Mouse (Mus musculus) spleen, postnatal 36 days (tissue): ENCODE measurements around the gene Zfp811.
"Not testable (repeated sequence)": the region's sequence is repeated elsewhere in the genome, so short reads cannot be mapped to it uniquely, and the experiment has no call there.

Experiments used
- DNase-seq, 2 experiments: peaks; one replicate each; pipeline ENCODE4 v3.0.0; 2022; ENCODE audit warnings: low spot score in 2 of 2, mixed read lengths in 1 of 2

Gene Zfp811

DNA sequence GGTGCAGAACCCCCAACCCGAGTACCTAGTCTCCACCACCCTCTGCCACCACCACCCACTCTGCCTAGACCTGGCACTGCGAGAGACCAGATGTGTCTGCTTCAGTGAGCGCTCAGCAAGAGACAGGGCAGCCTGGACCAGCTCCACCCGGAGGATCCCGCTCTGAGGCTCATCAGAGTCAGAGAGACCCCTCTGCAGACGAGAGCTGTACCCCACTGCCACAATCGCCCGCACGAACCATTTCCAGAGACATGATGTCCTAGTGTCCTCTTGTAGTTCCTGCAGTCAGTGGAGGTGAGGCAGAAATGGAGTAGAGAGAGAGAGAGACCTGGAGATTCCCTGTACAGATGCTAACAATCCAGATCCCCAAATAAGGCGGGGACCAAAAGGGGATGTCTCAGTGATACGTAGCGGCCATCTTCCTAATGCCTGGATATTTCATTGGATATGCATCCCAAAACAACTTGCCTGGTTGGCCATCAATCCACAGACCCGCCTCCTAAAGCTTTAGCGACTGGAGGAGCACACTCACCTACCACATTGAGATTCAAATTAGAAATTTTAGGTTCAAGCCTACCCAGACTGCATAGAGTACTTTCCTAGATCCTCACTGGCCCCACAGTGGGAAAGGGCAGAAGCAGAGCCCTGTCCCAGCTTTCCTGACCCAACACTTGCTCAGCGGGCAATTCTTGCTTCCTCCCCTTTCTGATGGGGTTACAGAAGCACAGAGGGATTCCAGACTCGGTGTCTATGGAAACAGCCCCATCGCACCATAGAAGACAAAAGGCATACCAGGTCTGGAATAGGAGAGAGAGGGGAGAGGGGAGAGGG lies at the start of gene Zfp811:
Zfp811 (minus strand) TSS at position 388 of the 831 bp plus-strand sequence.
- DNase-seq, result no peak

DNA sequence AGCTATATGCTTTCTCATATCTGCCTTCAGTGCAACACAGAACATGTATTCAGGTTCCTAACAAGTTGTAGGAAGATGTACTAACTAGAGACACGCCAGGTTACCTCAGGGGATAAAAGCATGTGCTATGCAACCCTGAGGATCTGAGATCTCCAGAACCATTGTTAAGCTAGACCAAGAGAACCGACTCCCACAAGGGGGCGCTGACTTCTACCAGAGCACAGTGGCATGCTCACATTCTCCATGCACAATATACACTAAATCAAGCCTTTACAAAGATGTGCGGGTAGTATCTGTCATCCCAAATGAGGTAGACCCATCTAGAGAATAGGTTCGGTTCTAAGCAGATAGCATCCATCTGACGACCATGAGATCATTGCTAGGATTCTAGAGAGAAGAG lies 47.0 kb upstream of the Zfp811 start:
- DNase-seq, result not testable (repeated sequence)

DNA sequence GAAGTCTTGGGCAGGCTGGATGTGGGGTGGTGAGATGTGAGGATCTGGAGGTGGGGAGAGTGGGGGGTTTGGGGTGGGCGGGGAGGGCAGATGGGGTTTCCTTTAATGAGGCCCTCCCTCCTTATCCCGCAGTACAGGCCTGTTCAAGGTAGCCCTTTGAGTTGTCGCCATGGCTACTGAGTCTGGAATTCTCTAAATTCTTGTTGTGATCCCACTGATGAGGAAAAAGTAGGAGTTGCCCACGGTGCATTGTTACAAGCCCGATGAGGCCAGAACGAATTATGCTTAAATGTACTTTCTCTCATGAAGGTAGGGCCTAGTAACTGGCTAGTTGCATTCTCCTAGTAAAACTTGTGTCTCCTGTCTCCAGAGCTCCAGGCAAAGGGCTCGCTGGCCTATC lies 41.9 kb upstream of the Zfp811 start:
- no peak for DNase-seq

DNA sequence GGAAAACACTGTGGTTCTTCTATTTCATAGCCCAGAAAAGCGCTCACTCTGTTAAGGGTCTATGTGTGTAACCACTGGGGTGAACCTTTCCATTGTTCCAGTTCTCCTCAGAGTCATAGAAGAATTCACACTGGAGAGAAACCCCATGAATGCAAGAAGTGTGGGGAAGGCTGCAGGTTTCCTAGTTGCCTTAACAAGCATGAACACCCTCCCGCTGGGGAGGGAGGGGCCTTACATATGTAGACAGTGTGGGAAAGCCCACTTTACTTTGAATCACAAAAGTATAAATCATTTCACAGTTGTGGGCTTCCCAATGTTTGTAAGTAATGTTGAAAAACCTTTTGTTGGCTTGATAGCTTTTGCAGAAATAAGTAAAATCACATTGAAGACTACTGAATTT lies 31.7 kb upstream of the Zfp811 start:
- DNase-seq, result no peak

DNA sequence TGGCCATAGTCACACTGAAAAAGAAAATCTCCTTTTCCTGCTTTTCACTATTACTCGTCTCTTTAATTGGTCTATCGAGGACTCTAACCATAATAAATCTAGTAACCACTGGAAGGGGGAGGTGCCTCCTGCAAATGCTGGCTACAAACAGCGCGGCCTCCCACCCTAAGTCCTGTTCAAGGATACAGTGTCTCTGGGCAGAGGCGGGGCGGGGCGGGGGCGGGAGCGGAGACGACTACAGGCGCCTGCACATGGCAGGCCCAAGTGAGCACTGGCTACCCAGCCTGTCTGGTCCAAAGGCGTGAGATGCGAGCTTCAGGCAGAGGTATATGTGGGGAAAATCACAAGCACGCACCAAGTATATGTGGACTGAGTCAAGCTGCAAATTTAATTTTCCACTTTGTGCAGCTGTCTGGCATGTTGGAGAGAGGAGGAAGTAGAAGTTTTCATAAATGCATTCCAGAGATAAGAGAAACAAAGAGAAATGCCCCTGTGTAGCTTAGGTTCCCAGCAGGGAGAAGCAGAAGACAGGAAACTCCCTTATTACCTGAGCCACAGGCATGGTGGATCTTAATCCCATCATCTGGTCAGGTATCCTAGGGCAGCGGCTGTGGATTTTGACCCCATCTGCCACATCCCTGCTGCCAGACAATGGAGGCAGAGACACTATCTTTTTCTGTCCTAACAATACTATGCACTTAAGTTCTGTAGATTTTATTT lies 29.5 kb upstream of the Zfp811 start:
- DNase-seq, result no peak

DNA sequence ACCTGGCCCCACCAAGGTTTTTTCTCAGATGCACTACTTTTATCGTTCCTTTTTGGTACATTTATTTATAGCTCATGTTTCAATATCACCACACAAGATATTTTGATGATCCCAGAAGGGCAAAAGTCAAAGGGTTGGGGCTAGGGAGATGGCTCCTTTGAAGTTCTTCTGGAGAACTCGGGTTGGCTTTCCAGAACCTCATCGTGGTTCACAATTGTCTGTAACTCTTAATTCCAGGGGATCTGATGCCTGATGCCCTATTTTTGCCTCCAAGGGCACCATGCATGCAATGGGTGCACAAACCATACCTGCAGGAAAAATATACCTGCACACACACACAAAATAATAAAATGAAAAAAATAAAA lies 20.7 kb upstream of the Zfp811 start:
- DNase-seq, result no peak

DNA sequence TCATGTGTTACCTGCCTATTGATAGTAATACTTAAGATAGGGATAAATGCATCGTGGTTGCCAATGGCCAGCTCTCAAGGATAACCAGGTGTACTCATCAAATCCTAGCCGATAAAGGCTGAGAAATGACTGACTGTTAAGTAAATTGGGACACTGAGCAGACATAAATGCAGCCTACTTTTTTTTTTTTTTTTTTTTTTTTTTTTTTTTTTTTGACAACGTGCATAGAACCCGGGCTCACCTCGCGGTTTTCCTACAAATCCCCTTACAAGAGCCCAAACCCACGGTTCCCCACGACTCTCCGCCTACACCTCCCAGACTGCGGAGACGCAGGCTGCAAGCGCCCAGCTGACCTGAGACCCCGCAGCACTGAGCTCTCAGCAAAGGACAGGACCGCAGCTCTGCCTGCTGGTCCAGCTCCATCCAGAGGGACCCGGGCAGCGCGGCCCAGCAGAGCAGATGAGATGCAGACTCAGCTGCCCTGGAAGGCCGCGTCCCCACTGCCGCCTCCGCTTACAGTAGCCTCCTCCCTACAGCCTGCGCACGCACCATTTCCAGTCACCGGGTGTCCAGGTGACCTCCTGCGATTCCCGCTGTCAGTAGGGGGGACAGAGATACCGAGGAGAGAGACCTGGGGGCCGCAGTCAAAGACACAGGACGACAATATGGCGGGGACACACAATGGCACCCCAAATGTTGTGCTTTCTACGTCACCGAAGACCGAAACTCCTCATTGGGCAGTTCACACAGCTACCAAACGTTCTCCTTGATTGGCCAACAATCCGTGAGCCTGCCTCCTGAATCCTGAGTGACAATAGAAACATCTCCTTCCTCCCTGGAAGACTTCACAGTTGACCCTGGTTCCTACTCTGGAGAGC lies 20.0 kb upstream of the Zfp811 start, which contains the start of gene Zfp799:
Zfp799 (minus strand) TSS at position 722 of the 878 bp plus-strand sequence.
- DNase-seq, result peak; percentile 66 to 74

DNA sequence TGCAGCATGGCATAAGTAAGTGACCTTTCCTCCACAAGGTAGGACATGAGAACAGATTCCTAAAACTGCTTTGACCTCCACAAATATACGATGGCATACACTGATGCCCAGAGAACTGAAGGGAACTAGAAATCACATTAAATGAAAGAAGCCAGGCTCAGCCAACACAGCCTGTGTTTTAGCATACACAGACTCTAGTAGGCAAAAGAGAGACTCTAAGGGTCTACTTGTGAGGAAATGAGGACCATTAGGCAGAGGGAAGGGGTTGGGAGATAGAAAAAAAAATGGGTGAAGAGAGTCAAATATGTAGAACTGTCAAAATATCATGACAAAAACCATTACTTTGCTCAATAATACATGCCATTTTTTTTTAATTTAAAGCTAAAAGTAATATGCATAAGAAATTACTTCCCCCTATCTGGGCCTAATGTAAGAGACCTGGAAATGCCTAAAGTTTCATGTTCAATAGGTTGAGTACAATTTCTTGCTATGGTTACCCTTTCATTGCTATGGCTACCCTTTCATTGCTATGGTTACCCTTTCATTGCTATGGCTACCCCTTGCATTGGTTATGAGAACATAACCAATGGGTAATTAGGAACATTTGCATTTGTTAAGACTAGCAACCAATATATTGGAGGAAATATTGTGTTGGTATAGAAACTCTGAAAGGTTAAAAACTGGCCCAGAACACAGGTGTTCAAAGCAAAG lies 6.5 kb upstream of the Zfp811 start:
- no peak for DNase-seq

DNA sequence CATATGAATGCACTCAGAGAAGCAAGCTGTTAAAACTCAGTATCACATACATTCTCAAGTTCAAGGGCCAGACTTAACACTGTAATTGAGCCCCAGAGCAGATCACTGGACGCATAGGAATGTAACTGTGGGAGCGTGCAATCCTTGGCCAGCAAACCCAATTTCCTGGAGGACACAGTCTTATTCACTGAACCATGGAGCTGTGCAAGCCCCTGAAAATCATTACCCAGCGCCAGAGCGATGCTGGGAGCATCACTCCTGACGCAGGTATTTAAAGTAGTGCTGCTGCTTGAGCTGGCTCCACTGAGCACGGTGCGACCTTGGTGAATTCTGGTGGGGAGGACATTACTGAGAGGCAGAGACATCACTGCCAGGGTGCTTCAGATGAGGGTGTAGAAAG lies 4.4 kb upstream of the Zfp811 start:
- DNase-seq, result no peak

DNA sequence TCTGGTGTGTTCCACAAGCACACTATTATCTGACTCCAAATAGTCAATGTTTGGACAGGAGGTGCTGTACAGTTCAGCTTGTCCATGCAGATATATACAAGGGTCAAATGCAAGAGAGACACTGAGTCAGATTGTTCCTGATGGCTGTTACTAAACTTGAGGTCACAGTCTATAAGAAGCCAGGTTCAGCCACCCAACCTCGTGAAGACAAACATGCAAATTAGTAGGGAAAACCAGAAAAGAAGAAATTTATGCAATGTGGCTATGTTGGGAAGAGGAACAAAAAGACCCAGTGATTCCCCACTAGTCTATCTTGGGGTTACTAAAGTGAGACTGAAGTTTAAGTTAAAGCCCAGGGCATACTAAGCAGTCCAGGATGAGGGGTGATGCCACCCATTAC lies 917 bp upstream of the Zfp811 start:
- DNase-seq, result no peak

DNA sequence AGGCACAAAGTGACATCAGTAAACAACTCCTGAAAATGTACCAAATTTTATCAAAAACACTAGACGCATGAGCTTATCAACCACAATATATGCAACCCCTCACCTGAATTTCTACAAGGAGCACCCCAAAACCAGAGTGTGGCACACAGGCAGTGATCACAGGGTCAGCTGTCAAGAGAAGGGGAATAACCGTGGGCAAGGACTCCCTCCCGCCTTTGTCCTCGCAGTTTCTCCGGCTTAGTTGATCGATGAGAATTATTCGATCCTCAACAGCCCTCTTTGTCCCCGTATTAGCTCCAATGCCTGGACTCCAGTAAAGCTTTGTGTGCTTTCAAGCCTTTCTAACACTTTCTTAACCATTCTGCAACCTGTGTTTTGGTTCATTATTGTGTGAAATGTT lies 810 bp downstream of the Zfp811 start:
- no peak for DNase-seq

DNA sequence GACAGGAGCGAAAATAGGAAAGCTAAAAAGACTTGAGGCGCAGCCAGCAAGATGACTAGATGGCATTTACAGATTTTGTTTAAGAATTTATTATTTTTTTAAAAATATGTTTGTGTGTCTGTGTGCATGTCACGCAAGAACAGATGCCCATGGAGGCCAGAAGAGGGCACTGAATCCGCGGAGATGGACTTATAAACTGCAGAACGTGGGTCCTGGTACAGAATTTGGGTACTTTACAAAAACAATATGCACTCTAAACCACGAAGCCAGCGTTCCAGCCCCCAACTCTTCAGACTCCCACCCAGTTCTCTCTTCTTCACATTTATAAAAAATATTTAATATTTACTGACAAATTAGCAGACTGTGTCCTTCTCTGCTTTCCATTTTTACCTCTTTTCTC lies 20.5 kb downstream of the Zfp811 start:
- DNase-seq, result no peak

DNA sequence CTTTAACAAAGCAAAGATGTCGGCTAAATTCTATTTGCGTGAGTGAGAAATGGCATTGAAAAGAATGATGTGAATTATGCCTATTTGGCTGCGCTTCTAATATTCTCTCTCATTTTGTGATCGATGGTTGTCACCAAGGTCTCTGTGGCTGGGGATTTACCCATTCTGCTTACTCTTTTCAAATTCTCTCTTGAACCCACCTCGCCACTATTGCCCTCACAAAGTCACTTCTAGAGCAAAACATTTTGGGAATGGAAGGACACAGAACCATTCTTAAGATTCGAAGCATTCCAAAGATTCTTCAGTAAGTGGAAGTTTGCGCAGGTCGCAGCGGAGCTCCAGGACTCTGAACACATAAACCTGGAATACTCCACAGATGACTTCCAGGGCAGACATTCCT lies 21.2 kb downstream of the Zfp811 start:
- no peak for DNase-seq

DNA sequence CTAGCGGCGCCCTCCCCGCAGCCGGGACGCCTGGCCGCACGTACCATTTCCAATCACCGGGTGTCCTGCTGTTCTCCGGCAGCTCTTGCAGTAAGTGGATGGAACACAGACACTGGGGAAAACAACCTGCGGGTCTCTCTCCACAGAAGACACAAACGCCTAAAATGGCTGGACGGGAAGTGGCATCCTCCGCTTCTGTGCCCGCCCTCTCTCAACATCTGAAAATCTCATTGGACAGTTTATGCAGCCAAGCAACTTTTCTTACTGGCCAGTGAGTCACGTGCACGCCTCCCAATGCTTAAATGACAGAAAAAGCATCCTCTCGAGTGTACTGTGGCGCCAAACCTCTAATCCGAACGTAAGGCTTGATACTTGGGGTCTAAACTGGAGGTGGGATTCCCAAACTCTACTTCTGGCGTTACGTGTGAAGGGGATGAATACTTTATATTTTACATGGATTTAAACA lies 21.6 kb downstream of the Zfp811 start, which contains the start of gene Zfp871:
Zfp871 (minus strand) TSS at position 194 of the 466 bp plus-strand sequence.
- DNase-seq, result peak; percentile 88 to 90

DNA sequence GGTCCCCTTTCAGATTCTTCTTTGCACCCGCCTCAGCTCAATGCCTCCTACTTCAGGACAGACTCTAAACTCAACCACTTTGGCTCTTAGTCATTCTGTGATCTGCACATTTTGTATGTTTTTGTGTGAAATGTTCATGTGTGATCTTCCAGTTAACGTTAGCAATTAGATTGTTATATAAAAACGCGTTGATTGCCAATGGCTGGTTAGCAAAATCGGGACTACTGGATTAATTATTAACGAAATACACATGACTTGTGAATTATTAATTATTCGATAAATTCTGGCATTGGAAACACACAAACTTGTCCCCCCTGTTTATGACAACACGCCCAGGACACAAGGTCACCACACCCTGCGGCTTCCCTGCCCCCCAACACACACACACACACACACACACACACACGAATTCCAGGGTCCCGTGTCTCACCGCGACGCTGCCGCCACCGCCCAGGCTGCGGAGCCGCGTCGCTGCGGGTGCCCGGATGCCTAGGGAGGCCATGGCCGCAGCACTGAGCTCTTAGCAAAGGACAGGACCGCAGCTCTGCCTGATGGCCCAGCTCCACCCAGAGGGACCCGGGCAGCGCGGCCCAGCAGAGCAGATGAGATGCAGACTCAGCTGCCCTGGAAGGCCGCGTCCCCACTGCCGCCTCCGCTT lies 22.2 kb downstream of the Zfp811 start:
- DNase-seq, result peak in 1 of 2 experiments; percentile 50

DNA sequence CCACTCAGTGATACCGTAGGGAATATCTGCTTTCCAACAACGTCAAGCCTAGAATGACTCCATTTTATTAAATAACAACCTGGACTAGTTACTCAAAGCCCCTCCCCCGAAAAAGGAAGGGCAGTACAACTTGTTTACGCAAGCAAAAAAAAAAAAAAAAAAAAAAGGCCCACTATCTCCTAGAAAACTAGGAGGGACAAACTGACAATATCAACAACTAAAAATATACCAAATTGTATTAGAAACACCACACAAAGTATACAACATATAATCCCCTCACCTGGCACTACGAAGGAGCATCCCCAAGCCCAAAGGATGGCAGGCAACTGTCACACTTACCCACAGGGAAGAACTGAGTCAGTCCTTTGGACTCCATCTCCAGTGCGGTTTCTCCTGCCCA lies 22.8 kb downstream of the Zfp811 start:
- no peak for DNase-seq

DNA sequence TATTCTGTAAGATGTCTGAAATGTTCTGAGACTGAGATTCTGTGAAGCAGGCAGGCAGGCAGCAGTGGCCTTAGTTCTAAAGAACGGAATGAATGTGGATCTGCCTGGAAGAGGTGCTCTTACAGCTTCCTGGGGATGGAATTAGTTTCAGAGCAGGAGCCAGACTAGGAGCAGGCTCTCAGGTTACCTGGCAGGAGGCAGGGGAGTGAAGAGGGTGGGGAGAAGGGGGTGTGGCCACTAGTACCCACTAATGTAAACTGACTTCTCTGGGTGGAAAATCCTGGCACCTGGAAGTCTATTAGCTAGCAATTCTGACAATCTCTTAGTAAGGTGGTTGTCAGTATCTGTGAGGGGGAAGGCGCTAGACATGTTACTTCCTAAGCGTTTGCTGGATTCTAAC lies 24.1 kb downstream of the Zfp811 start:
- DNase-seq, result no peak

DNA sequence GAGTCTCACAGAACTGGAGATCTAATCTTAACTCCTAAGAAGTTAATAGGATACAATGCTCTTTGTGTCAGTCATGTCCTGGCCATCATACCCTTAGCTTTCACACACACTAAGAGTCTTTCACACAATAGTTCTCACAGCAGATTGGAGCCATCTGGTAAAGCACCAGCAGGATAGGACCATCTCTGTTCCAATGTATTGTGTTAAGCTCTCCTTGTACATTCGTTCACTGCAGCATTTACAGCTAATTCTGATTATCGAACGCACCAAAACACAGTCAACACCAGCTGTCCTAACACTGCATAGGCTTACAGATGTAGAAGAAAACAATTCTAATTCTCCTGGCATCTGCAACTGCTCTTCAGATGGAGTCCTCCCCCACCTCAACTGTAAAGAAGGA lies 32.2 kb downstream of the Zfp811 start:
- no peak for DNase-seq

DNA sequence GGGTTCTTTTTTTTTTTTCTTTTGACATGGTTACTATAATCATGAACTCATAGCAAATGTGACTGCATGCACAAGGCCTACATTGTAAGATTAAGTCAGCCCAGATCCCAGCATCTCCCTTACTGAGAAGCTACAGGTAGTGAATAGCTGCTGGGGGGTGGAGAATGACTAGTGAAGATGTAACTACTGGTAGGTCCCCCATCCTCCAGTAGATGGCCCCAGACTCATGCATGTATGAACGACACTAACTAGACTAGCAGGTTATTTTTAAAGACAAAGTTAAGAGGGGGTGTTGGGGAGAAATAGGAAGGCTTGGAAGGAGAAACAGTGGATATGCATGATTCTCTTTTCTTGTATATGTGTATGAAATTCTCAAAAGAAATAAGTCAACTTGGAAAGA lies 38.5 kb downstream of the Zfp811 start:
- DNase-seq, result no peak

DNA sequence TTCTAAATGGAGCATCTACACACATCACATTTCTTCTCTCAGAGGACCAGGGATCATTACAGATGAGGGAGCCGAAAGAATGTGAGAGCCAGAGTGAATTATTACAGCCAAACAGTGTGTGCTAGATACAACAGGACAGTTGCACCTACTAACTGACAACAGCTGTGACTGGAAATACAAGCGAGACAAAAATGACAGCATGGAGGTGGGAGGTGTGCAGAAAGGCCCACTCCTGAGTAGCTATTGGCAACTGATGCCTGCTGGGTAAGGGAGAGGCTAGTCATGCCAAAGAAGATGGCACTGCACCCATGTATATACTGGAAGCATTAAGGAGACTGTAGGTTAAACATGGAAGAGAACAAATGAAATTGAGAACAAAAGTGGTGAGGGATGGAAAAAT lies 43.3 kb downstream of the Zfp811 start:
- no peak for DNase-seq

DNA sequence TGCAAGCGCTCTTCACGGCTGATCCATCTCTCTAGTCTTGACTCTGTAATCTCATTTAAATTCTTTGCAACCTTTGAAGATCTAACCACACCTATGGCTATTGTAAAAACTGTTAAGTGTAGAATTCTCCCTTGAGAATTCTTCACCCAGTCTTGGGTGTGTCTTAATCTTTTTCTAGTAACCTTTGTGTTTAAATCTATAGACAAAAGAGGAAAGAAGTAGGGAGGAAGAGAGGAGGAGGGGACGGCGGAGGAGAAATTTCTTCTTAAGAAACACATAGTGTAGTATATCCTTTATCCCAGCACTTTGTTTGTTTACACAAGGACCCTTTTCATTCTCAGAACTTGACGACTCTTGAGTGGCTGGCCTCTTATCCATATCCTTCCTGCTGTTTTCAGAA lies 52.4 kb downstream of the Zfp811 start:
- DNase-seq, result no peak
